Mouse (Mus musculus) bone marrow, adult 2 months (tissue): ENCODE results near the gene Ubash3a.

Experiments used
- CTCF ChIP-seq: fragments of 200-500 bp; IDR thresholded peaks from 2 replicates; pipeline ENCODE4 v1.5.1; 2011; ENCODE audit warnings: low read length, control low read depth; ENCODE audit not compliant: control insufficient read depth, insufficient read depth
- POLR2A ChIP-seq: fragments of 200-500 bp; IDR thresholded peaks from 2 replicates; pipeline ENCODE4 v1.6.1; 2011; ENCODE audit warnings: low read depth, mild to moderate bottlenecking, control low read depth, low read length, borderline replicate concordance; ENCODE audit not compliant: control insufficient read depth

GRCm38 (mm10) chr17:31192663-31193062, 15.0 kb upstream of the Ubash3a start:
- TF ChIP-seq CTCF (no peak), POLR2A (no peak)
